Mouse (Mus musculus) liver, embryonic 15.5 days (tissue): Measurements from ENCODE around the gene Saa3. TPM values are rescaled to one million over a fixed set of nuclear protein-coding genes. Genes with fewer than 3 reads are reported as not detected.

Experiments
- ATAC-seq: fragments of 200-750 bp; cut with Nextera tagmentation; 2 replicates; pipeline ENCODE4 v1.8.0; 2017; ENCODE audit warnings: moderate number of reproducible peaks, mild to moderate bottlenecking, moderate library complexity; ENCODE audit not compliant: insufficient read depth
- H3K27ac ChIP-seq: fragments of 300-500 bp; sonication (generic); replicated peaks from 2 replicates; pipeline ENCODE4 v1.5.1; 2015; ENCODE audit warnings: mild to moderate bottlenecking, inconsistent platforms
- H3K27me3 ChIP-seq: fragments of 300-500 bp; sonication (generic); 2 replicates; pipeline ENCODE4 v1.6.1; 2015; ENCODE audit warnings: mild to moderate bottlenecking, inconsistent platforms
- H3K36me3 ChIP-seq: fragments of 300-500 bp; sonication (generic); replicated peaks from 2 replicates; pipeline ENCODE4 v1.6.1; 2015; ENCODE audit warnings: moderate library complexity, mild to moderate bottlenecking, inconsistent platforms
- H3K4me1 ChIP-seq: fragments of 300-500 bp; sonication (generic); replicated peaks from 2 replicates; pipeline ENCODE4 v1.6.1; 2015; ENCODE audit warnings: inconsistent platforms
- H3K4me2 ChIP-seq: fragments of 300-500 bp; sonication (generic); 2 replicates; pipeline ENCODE4 v1.6.1; 2015; ENCODE audit warnings: moderate library complexity, mild to moderate bottlenecking, inconsistent platforms
- H3K4me3 ChIP-seq: fragments of 300-500 bp; sonication (generic); replicated peaks from 2 replicates; pipeline ENCODE4 v1.5.1; 2015; ENCODE audit warnings: mild to moderate bottlenecking, inconsistent platforms
- H3K9ac ChIP-seq: fragments of 300-500 bp; sonication (generic); 2 replicates; pipeline ENCODE4 v1.6.1; 2015; ENCODE audit warnings: moderate library complexity, mild to moderate bottlenecking, inconsistent platforms
- H3K9me3 ChIP-seq: fragments of 300-500 bp; sonication (generic); replicated peaks from 2 replicates; pipeline ENCODE4 v1.6.1; 2016; ENCODE audit warnings: inconsistent platforms
- WGBS: fragments of 180-500 bp; shearing (Covaris S2); methylation state at CpG from one replicate; pipeline ENCODE4 v1.1.7; 2015; ENCODE audit warnings: mixed read lengths; ENCODE audit not compliant: insufficient replicate concordance; 5-methylcytosine and 5-hydroxymethylcytosine counted together
- polyA plus RNA-seq: library from polyadenylated mRNA; unstranded; fragments of >200 nt; fragmentation: Nextera tagmentation; extraction: Ambion mirVana; gene quantifications from 2 replicates; pipeline ENCODE4 v1.2.1, GENCODE M21; 2015

Saa3 gene
- polyA plus RNA-seq, 1 experiment from 2014 or later, result 6.4 TPM

GRCm38 (mm10) chr7:46667256-46667655 lies 48.2 kb downstream of the Saa3 start:
- peak overlapping the region; percentile 7; the same call in 1 of the 2 replicates for H3K4me2 ChIP-seq

GRCm38 (mm10) chr7:46665236-46665635 lies 50.3 kb downstream of the Saa3 start:
- ATAC-seq, result no peak
- WGBS, result 20% methylated on average over 9 of the region's 9 CpGs
- H3K9ac ChIP-seq, result no peak overlapping the region
- no peaks in the 10 kb centered on the region for H3K4me1 ChIP-seq
- H3K4me3 ChIP-seq, result no peak overlapping the region
- H3K27ac ChIP-seq, result no peak overlapping the region
- H3K27me3 ChIP-seq, result peaks cover 50% of the 10 kb centered on the region
- no peaks in the 10 kb centered on the region for H3K36me3 ChIP-seq
- no peak overlapping the region for H3K4me2 ChIP-seq
- no peaks in the 10 kb centered on the region for H3K9me3 ChIP-seq

More at GRCm38 (mm10) chr7:46667256-46667655, 48.2 kb downstream of the Saa3 start:
- no peak for ATAC-seq
- no peaks in the 10 kb centered on the region for H3K9me3 ChIP-seq
- H3K27me3 ChIP-seq, result peaks cover 47% of the 10 kb centered on the region
- no peak overlapping the region for H3K27ac ChIP-seq
- H3K9ac ChIP-seq, result no peak overlapping the region
- no peak overlapping the region for H3K4me3 ChIP-seq
- 2% methylated on average over 21 of the region's 21 CpGs for WGBS
- H3K4me1 ChIP-seq, result no peaks in the 10 kb centered on the region
- no peaks in the 10 kb centered on the region for H3K36me3 ChIP-seq

Other genes starting within 250 kb of the Saa3 start
- 5.2 TPM in 2 replicates for gene Sergef, start 75.9 kb downstream of the Saa3 start, polyA plus RNA-seq
- gene Tph1, start 43.2 kb downstream of the Saa3 start, polyA plus RNA-seq, result not detected in 2 replicates
- 11.4 and 12.3 TPM in 2 replicates for gene Saal1, start 5.0 kb downstream of the Saa3 start, polyA plus RNA-seq
- gene Saa4, start 16.9 kb upstream of the Saa3 start, polyA plus RNA-seq, result 6.3 and 8.8 TPM in 2 replicates
- not detected in 2 replicates for gene Saa1, start 27.3 kb upstream of the Saa3 start, polyA plus RNA-seq
- gene Saa2, start 36.1 kb upstream of the Saa3 start, polyA plus RNA-seq, result not detected in 2 replicates
- gene Hps5, start 80.4 kb upstream of the Saa3 start, polyA plus RNA-seq, result 6.7 and 7.5 TPM in 2 replicates
- 25.4 and 26.3 TPM in 2 replicates for gene Gtf2h1, start 80.4 kb upstream of the Saa3 start, polyA plus RNA-seq
- gene Ldha, start 125.8 kb upstream of the Saa3 start, polyA plus RNA-seq, result 1,291 and 1,714 TPM in 2 replicates
- gene Ldhc, start 145.5 kb upstream of the Saa3 start, polyA plus RNA-seq, result 0.18 TPM in 1 of 2 replicates, not detected in the other
- gene Tsg101, start 204.3 kb upstream of the Saa3 start, polyA plus RNA-seq, result 55.0 and 57.6 TPM in 2 replicates
- 5.2 and 5.8 TPM in 2 replicates for gene Uevld, start 242.8 kb upstream of the Saa3 start, polyA plus RNA-seq